Mouse (Mus musculus) limb, embryonic 14.5 days (tissue): ENCODE results near the gene H2-DMb2. TPM values are rescaled to one million over a fixed set of nuclear protein-coding genes. Genes with fewer than 3 reads are reported as not detected.

Experiments used
- ATAC-seq: fragments of 200-750 bp; cut with Nextera tagmentation; 2 replicates; pipeline ENCODE4 v1.8.0; 2017; ENCODE audit warnings: low read depth, moderate number of reproducible peaks, moderate TSS enrichment; ENCODE audit not compliant: low FRiP score
- DNase-seq: peaks from one replicate; pipeline ENCODE4 v3.0.0-alpha.2; 2015; ENCODE audit warnings: low spot score
- H3K27ac ChIP-seq: fragments of 300-500 bp; sonication (generic); replicated peaks from 2 replicates; pipeline ENCODE4 v1.5.1; 2014; ENCODE audit warnings: low read depth, mild to moderate bottlenecking, low read length, moderate library complexity, mixed read lengths
- H3K27me3 ChIP-seq: fragments of 300-500 bp; sonication (generic); 2 replicates; pipeline ENCODE4 v1.6.1; 2014; ENCODE audit warnings: low read length, mixed read lengths; ENCODE audit not compliant: control insufficient read depth, insufficient read depth
- H3K36me3 ChIP-seq: fragments of 300-500 bp; sonication (generic); 2 replicates; pipeline ENCODE4 v1.6.1; 2014; ENCODE audit warnings: mild to moderate bottlenecking, low read length, moderate library complexity, mixed read lengths; ENCODE audit not compliant: control insufficient read depth, insufficient read depth
- H3K4me1 ChIP-seq: fragments of 300-500 bp; sonication (generic); 2 replicates; pipeline ENCODE4 v1.6.1; 2014; ENCODE audit warnings: antibody characterized with exemption, low read length, mixed read lengths; ENCODE audit not compliant: control insufficient read depth, insufficient read depth
- H3K4me2 ChIP-seq: fragments of 300-500 bp; sonication (generic); replicated peaks from 2 replicates; pipeline ENCODE4 v1.6.1; 2014; ENCODE audit warnings: low read depth, mild to moderate bottlenecking, low read length, moderate library complexity; ENCODE audit not compliant: severe bottlenecking
- H3K4me3 ChIP-seq: fragments of 300-500 bp; sonication (generic); replicated peaks from 2 replicates; pipeline ENCODE4 v1.5.1; 2014; ENCODE audit warnings: low read length
- H3K9ac ChIP-seq: fragments of 300-500 bp; sonication (generic); 2 replicates; pipeline ENCODE4 v1.6.1; 2014; ENCODE audit warnings: mild to moderate bottlenecking, low read depth, low read length, moderate library complexity; ENCODE audit not compliant: severe bottlenecking
- H3K9me3 ChIP-seq: fragments of 300-500 bp; sonication (generic); 2 replicates; pipeline ENCODE4 v1.6.1; 2016; ENCODE audit warnings: low read length; ENCODE audit not compliant: control insufficient read depth
- POLR2A ChIP-seq: fragments of 200-500 bp; IDR thresholded peaks from 2 replicates; pipeline ENCODE4 v1.8.0; 2012; ENCODE audit warnings: inconsistent platforms, mild to moderate bottlenecking, moderate library complexity, borderline replicate concordance; ENCODE audit not compliant: insufficient read depth, insufficient read length; ENCODE audit errors: extremely low read depth
- WGBS: fragments of 180-500 bp; shearing (Covaris S2); extraction: QIAGEN DNeasy Blood & Tissue Kit; methylation state at CpG from one replicate; pipeline ENCODE4 v1.1.7; 2014; 5-methylcytosine and 5-hydroxymethylcytosine counted together
- polyA plus RNA-seq, 2 experiments: library from polyadenylated mRNA; depleted of rRNA in 1 of 2; stranded (reverse) in 1 of 2; unstranded in 1 of 2; fragments of >200 nt; fragmentation: Nextera tagmentation in 1 of 2; extraction: Ambion mirVana in 1 of 2; gene quantifications; 2 replicates each; pipeline versions ENCODE4 v1.2.1 to v1.2.3; 2012 to 2014

The H2-DMb2 gene
- polyA plus RNA-seq, 2 experiments = 0.23 to 0.31 TPM

DNA sequence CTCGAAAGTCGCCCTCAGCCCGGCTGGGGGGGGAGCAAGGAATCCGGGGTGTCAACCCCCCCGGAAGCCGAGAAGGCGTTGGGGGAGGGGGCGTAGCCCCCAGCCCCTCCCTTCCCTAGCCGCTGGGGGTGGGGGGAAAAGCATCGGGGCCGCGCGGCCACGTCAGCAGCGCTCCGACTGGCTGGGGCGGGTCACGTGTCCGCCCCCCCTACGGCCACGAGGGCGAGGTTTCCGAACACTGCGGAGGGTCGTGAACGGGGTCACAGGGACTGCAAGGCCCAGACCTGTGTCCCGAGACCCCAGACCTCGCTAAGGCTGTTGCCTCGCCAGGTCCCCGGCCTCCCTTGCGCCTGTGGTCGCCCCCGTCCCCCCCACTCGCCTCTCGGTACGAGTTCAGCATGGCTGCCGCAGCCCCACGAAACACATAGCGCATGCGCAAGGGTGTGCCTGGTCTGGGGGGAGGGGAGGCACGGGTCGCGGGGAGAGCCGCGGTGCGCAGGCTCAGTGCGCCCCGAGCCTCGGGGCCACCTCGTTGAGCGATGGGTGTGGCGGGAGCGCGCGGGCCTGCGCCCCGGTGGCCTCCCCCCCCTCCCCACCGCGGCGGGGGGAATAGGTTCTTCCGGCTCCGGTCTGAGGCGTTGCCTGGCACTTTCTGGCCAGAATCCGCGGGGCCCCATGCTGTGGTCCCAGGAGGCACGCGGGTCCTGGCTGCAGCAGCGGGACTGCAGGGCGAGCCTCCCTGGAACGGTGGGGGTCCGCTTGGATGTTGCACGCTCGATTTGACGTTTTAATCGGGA lies 20.7 kb upstream of the H2-DMb2 start, which contains the start of gene Brd2:
TSS of gene Brd2 (minus strand) at position 447 of the 797 bp plus-strand sequence.
- 0 out of 2 replicates have a peak, but pooled peaks have one; percentile 53 for TF ChIP-seq POLR2A
- Histone ChIP-seq H3K36me3 (peaks cover 17% of the 10 kb centered on the region), H3K9me3 (no peaks in the 10 kb centered on the region), H3K27me3 (no peaks in the 10 kb centered on the region), H3K27ac (peak within 1 kb of the TSS; percentile 100), H3K4me1 (peaks cover 9% of the 10 kb centered on the region; the same call in 1 of the 2 replicates), H3K9ac (peak within 1 kb of the TSS; percentile 97), H3K4me2 (peak within 1 kb of the TSS; percentile 97), H3K4me3 (peak within 1 kb of the TSS; percentile 100)
- under 1% methylated on average over 57 of the region's 75 CpGs for WGBS
- DNase-seq = peak; percentile 96
- ATAC-seq = peak; percentile 53

- H3K9ac ChIP-seq = peak overlapping the region; percentile 97
- H3K27me3 ChIP-seq = no peaks in the 10 kb centered on the region
- WGBS = 2% methylated on average over 7 of the region's 7 CpGs
- H3K4me1 ChIP-seq = peaks cover 9% of the 10 kb centered on the region; the same call in 1 of the 2 replicates
- DNase-seq = no peak
- ATAC-seq = no peak
- H3K27ac ChIP-seq = peak overlapping the region; percentile 100
- H3K9me3 ChIP-seq = no peaks in the 10 kb centered on the region
- H3K4me3 ChIP-seq = peak overlapping the region; percentile 100
- peak overlapping the region; percentile 97 for H3K4me2 ChIP-seq
- peaks cover 10% of the 10 kb centered on the region for H3K36me3 ChIP-seq
- TF ChIP-seq POLR2A = no peak
These were observed 20.0 kb upstream of the H2-DMb2 start for GRCm38 (mm10) chr17:34123111-34123510.

DNA sequence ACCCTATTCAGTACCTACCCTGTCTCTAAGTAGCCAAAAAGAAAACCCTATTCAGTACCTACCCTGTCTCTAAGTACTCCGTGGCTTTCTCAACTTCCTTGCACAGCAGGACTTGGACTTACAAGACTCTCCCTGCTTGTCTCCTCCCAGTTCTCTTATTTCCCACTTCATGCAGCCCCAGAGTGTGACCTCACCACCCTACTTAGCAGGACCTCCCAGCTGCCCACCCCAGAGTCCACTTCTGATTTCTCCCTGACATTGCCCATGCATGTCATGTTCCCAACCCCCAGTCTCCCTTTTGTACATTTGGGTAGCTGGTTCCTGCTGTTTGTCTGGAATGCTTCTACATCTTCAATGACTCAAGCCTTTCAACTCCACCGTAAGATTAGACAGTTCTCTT lies 19.6 kb upstream of the H2-DMb2 start:
- H3K27ac ChIP-seq = peak overlapping the region; percentile 100
- H3K9ac ChIP-seq = peak overlapping the region; percentile 97
- peaks cover 11% of the 10 kb centered on the region; the same call in 1 of the 2 replicates for H3K4me1 ChIP-seq
- 4% methylated on average over 2 of the region's 2 CpGs for WGBS
- peaks cover 6% of the 10 kb centered on the region for H3K36me3 ChIP-seq
- H3K4me2 ChIP-seq = peak overlapping the region; percentile 97
- DNase-seq (no peak), ATAC-seq (no peak)
- no peaks in the 10 kb centered on the region for H3K9me3 ChIP-seq
- TF ChIP-seq POLR2A = no peak
- H3K4me3 ChIP-seq = peak overlapping the region; percentile 100
- no peaks in the 10 kb centered on the region for H3K27me3 ChIP-seq

GRCm38 (mm10) chr17:34124649-34125048 lies 18.5 kb upstream of the H2-DMb2 start:
- Histone ChIP-seq H3K4me3 (no peak overlapping the region), H3K4me1 (peaks cover 19% of the 10 kb centered on the region), H3K27ac (no peak overlapping the region), H3K9me3 (no peaks in the 10 kb centered on the region), H3K27me3 (no peaks in the 10 kb centered on the region), H3K4me2 (no peak overlapping the region; the same call in 1 of the 2 replicates), H3K9ac (no peak overlapping the region), H3K36me3 (no peaks in the 10 kb centered on the region)
- WGBS = 82% methylated on average over 6 of the region's 6 CpGs
- TF ChIP-seq POLR2A = no peak
- no peak for DNase-seq
- no peak for ATAC-seq

GRCm38 (mm10) chr17:34126826-34127420 lies 16.2 kb upstream of the H2-DMb2 start:
- Histone ChIP-seq H3K4me1 (peaks cover 19% of the 10 kb centered on the region), H3K9me3 (no peaks in the 10 kb centered on the region), H3K27me3 (no peaks in the 10 kb centered on the region), H3K4me3 (no peak overlapping the region), H3K4me2 (no peak overlapping the region), H3K27ac (no peak overlapping the region), H3K36me3 (no peaks in the 10 kb centered on the region), H3K9ac (no peak overlapping the region)
- no peak for DNase-seq
- no peak for ATAC-seq
- no peak for TF ChIP-seq POLR2A
- WGBS = 38% methylated on average over 9 of the region's 9 CpGs
